Mouse (Mus musculus) cortical plate, adult 2 months (tissue): Measurements from ENCODE around the gene Cadps2.

Experiments used
- CTCF ChIP-seq: fragments of 200-500 bp; IDR thresholded peaks from 2 replicates; pipeline ENCODE4 v1.5.1; 2011; ENCODE audit warnings: mild to moderate bottlenecking, control low read depth, low read length; ENCODE audit not compliant: insufficient read depth; ENCODE audit errors: extremely low read depth
- POLR2A ChIP-seq: fragments of 200-500 bp; IDR thresholded peaks from 2 replicates; pipeline ENCODE4 v1.6.1; 2011; ENCODE audit warnings: mild to moderate bottlenecking, low read length, control low read depth; ENCODE audit not compliant: insufficient read depth; ENCODE audit errors: extremely low read depth

DNA sequence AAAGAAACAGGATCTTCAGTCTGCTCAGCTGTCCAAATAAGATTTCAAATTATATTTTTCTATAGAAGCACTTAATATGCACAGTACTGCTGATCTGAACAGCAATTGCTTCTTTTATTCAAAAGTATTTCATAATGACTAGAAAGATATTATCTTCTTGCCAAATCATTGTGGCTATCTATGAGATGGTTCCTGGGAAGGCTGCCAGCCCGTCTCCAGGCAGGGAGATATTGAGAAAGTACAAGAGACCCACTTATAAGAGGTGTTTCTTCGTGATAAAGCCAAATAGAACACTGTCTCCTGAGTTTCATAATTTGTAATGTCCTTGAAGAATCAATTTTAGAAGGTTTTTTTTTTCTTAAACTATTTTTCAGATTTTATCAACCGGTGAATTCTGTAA, 202.1 kb downstream of the Cadps2 start:
- TF ChIP-seq POLR2A (no peak), CTCF (no peak)
